Mouse (Mus musculus): Measurements from ENCODE around the gene Ulk4. TPM values are rescaled to one million over a fixed set of nuclear protein-coding genes. Genes with fewer than 3 reads are reported as not detected.

The Ulk4 gene
- total RNA-seq, 2 experiments from 2014 or later: 7.4 to 9.1 TPM

DNA sequence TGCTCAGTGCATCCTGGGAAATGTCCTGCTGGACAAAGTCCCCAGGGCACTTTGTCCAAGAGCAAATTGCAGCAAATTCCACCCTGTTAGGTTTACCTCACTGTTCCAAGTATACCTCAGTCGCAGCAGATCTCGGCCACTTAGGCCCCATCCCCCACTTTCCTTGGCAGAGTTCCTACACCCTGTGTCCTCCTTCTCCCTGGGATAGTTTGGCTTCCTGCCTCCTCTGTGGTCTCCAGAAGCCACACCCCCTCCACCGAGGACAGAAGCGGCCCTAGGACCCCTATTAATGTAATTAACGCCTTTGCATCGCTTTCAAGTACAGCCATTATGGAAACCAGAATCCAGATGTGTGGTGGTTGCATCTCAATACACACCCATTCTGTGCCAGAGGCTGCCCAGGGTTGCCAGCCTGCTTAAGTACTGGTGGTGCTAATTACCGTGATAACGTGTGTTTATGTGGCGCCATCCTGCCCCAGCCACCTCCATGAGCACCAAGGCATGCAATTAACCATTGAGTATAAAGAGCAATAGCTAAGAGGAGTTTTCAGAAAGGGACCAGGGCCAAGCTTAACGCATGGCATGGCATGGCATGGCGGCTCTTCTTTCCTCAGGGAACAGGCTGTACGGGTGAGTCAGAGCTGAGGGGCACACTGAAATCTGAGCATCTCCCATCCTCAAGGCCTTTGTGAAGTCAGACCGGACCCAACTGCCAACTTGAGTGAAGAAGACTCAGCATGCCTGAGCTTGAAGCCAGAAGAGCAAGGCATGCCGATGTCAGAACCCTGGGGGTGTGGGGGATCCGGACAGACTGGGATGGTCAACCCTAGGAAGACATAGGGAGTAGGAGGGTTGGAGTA is 275.1 kb downstream of the Ulk4 start:
- DNase-seq (ENCODE audit: low spot score in 2 of 2): peak in 1 of 2 experiments; percentile 9
- intact Hi-C loops (cut with DNase I): no loop called here

DNA sequence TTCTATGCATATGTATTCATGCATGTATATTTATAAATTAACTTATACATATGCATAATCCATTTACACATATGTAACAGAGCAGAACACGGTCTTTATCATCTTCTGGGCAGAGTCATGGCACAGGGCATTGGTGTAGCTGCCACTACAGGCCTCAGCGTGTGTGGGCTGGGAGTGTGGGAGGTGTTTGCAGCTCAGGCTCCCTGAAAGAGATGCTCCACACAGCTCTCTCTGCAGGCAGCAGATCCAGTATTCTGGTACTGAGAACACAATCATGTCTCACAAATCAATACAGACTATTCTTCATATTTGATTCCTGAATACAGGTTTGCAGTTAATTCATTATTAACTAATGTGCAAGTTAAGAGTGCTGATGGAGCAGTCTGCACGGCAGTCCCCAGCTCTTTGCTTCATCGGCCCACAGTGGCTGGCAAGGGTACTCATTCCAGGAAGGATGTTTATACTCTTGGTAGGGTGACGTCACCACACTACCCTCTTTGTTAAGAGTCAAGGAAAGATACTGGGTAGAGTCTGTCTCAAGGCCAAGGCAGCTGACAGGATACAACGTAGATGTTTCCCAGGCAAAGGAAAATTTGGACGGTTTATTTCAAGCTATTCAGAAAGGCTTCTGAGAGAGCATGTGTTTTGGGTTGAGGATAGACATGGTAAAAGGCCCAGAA is 276.2 kb downstream of the Ulk4 start:
- peak; percentile 47 to 71 for DNase-seq (ENCODE audit: low spot score in 2 of 2)
- intact Hi-C loops (cut with DNase I): no loop called here

- DNase-seq (ENCODE audit: low spot score in 2 of 2): peak in 1 of 2 experiments; percentile 42
- intact Hi-C loops (cut with DNase I): no loop called here
Measured at GRCm38 (mm10) chr9:120998696-120999095, 278.3 kb downstream of the Ulk4 start.

- intact Hi-C loops (cut with DNase I): no loop called here
- DNase-seq (ENCODE audit: low spot score in 2 of 2): no peak
Measured at GRCm38 (mm10) chr9:120994223-120995155, 282.5 kb downstream of the Ulk4 start.

GRCm38 (mm10) chr9:120993004-120993403 is 284.0 kb downstream of the Ulk4 start:
- DNase-seq (ENCODE audit: low spot score in 2 of 2): no peak
- intact Hi-C loops (cut with DNase I): no loop called here

GRCm38 (mm10) chr9:120991801-120992200 is 285.2 kb downstream of the Ulk4 start:
- intact Hi-C loops (cut with DNase I): no loop called here
- no peak for DNase-seq (ENCODE audit: low spot score in 2 of 2)

- intact Hi-C loops (cut with DNase I): no loop called here
Measured at GRCm38 (mm10) chr9:120989806-120990700, 286.9 kb downstream of the Ulk4 start.

GRCm38 (mm10) chr9:120988088-120988487 is 288.9 kb downstream of the Ulk4 start:
- intact Hi-C loops (cut with DNase I): no loop called here

More at GRCm38 (mm10) chr9:120989806-120990700, 286.9 kb downstream of the Ulk4 start:
- DNase-seq (ENCODE audit: low spot score in 2 of 2): peak in 1 of 2 experiments; percentile 6

DNA sequence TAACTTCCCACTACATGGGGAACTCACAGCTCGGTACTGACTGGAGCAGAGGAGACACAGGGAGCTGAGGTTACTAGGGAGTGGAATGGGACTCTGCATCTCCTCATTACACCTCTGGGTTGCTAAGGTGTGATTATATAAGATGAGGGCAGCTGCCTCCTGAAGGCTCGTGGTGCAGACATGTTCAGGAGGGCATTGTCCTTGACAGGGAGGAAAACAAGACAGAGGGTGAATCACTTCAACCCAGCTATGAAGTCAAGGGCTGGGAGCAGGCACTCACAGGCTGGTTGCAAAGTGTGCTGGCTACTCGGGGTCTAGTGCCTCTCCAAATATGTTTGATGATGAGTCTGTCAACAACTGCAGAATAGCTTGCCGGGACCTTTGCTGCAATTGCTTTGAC is 290.0 kb downstream of the Ulk4 start:
- no peak for DNase-seq (ENCODE audit: low spot score in 2 of 2)
- intact Hi-C loops (cut with DNase I): no loop called here

More at GRCm38 (mm10) chr9:120988088-120988487, 288.9 kb downstream of the Ulk4 start:
- DNase-seq (ENCODE audit: low spot score in 2 of 2): no peak

- intact Hi-C loops (cut with DNase I): no loop called here
- DNase-seq (ENCODE audit: low spot score in 2 of 2): no peak
Measured at GRCm38 (mm10) chr9:120986255-120986654, 290.7 kb downstream of the Ulk4 start.

DNA sequence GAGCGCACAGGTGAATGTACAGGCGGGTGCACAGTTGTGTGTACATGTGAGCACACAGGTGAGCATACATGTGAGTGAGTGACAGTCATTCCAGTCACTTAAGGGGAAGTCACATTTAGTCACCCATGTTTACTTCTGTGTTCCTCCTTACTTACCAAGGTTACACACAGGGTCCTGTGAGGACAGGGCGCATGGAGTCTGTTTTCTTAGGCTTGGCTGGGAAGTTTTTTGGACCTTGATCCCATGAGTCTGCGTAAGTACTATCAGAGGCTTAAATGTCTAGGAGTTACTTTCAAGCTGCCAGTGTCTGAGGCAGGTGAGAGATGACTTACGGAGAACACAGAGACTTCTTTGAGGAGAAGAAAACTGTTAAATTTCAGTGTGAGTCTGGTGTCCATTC is 291.5 kb downstream of the Ulk4 start:
- intact Hi-C loops (cut with DNase I): no loop called here
- DNase-seq (ENCODE audit: low spot score in 2 of 2): no peak

- no peak for DNase-seq (ENCODE audit: low spot score in 2 of 2)
- intact Hi-C loops (cut with DNase I): no loop called here
Measured at GRCm38 (mm10) chr9:120985009-120985408, 292.0 kb downstream of the Ulk4 start.

DNA sequence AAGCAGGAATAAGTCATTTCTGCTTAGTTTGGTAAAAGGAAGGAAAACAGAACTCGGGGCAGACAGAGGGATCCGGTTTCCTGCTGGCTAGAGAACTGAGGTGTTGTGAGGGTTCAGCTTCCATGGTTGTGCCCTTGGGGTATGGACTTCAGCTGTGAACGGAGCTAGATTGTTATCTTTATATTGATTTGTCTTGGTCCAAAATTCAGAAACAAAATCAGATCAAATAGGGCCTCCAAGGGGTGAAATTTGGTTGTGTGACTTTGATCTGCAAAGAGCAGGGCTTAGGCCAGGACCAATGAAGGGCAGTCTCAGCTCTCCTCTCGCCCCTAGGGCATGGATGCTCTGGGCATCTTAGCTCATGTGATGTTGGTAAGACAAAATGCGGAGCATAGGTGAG is 292.5 kb downstream of the Ulk4 start:
- DNase-seq (ENCODE audit: low spot score in 2 of 2): no peak
- intact Hi-C loops (cut with DNase I): no loop called here

- intact Hi-C loops (cut with DNase I): no loop called here
- DNase-seq (ENCODE audit: low spot score in 2 of 2): no peak
Measured at GRCm38 (mm10) chr9:120983849-120984248, 293.1 kb downstream of the Ulk4 start.

GRCm38 (mm10) chr9:120981777-120982176 is 295.2 kb downstream of the Ulk4 start:
- DNase-seq (ENCODE audit: low spot score in 2 of 2): no peak
- intact Hi-C loops (cut with DNase I): no loop called here

DNA sequence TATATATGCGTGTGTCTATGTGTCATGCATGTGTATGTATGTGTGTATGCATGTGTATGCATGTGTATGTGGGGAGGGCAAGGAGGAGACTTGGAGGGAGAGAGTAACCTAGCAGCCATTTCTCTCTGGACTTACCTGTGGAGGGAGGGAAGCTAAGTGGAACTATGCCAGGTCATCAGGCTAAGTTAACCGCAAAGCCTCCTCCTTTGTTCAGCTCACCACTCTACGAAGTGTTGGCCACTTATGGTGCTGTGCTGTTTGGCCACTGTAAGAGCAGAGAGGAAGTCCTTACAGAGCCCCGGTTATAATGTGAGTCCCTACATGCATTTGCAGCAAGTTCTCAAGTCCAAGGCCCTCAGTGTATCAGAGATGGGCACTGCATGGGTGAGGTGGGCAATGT is 300.1 kb downstream of the Ulk4 start:
- intact Hi-C loops (cut with DNase I): no loop called here
- no peak for DNase-seq (ENCODE audit: low spot score in 2 of 2)

DNA sequence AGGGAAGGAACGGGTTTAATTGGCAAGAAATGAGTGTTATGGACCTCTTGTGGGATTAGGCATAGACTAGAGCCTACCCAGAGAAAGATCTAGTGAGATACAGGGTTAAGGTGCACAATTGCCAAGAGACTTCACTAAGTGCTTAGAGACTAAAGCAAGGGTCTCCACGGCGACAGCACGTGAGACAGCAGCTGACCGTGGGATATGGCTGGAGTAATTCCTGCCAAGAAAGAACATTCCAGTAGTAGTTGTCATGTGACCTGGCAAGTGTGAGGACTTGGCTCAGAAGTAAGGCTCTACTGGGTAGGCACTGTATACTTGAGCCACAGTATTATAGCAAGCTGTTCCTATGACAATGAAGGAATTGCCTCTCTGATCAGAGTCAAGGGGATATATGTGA is 300.8 kb downstream of the Ulk4 start:
- no peak for DNase-seq (ENCODE audit: low spot score in 2 of 2)
- intact Hi-C loops (cut with DNase I): no loop called here

GRCm38 (mm10) chr9:120974209-120974608 is 302.8 kb downstream of the Ulk4 start:
- intact Hi-C loops (cut with DNase I): no loop called here
- DNase-seq (ENCODE audit: low spot score in 2 of 2): no peak

DNA sequence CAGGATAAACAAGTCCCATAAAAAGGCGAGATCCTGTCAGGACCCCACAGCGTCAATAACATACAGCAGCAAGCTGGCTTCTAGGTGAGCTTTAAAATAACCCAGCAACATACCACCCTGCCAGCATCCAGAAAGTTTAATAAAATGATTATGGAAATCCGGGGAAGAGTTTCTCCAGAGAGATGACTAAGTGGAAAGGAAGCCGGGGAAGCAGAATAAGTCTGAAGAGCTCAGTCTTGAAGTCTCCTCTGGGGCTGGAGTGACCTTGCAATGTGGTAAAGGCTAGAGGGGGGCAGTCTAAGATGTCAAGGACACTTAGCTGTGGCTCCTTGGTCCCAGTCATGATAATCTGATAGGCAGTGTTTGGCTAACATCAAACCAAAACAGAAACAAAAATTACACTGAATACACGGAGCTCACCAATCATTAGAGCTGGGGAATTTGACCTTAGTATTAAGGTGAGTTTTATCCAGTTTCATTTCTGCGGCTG is 303.9 kb downstream of the Ulk4 start:
- no peak for DNase-seq (ENCODE audit: low spot score in 2 of 2)
- intact Hi-C loops (cut with DNase I): no loop called here

All from left cerebral cortex, postnatal 25 days (tissue).